In genomic region chr9:77915791-77916190, GRCm38 (mm10) we compare ENCODE assay signal across 20 mouse cellular contexts.
"Had no signal": no experiment of that assay in that cellular context is flagged by ENCODE, and none has a peak within 500 bp of the region (broad histone marks: within the 10 kb centered on the region; RNA-seq: fewer than 3 reads in every experiment).

No protein-coding gene starts in this region.

- H3K27ac ChIP-seq: liver, embryonic 15.5 days; lung, embryonic 15.5 days; macrophage; midbrain, embryonic 10.5 days; midbrain, embryonic 12.5 days; neural tube, embryonic 13.5 days had no signal

- H3K27me3 ChIP-seq: lung, embryonic 15.5 days; midbrain, embryonic 12.5 days; neural tube, embryonic 13.5 days; neural tube, embryonic 15.5 days had no signal

- H3K4me2 ChIP-seq: midbrain, embryonic 12.5 days had no signal

- H3K9me3 ChIP-seq: liver, embryonic 15.5 days; lung, embryonic 15.5 days; midbrain, embryonic 10.5 days; midbrain, embryonic 12.5 days; neural tube, embryonic 13.5 days; neural tube, embryonic 15.5 days had no signal

- H3K36me3 ChIP-seq: liver, embryonic 15.5 days; lung, embryonic 15.5 days; midbrain, embryonic 10.5 days; midbrain, embryonic 12.5 days; neural tube, embryonic 13.5 days; neural tube, embryonic 15.5 days had no signal

- DNase-seq: liver, postnatal 0 days; lung, adult 2 months; lung, postnatal 14 days; lung, postnatal 36 days; midbrain, embryonic 14.5 days; retina, postnatal 1 day; right cerebral cortex, adult 18-20 months; right cerebral cortex, postnatal 25 days; right cerebral cortex, postnatal 4 days; spleen, adult 18-20 months; thymus, adult 18-20 months; thymus, postnatal 14 days; thymus, postnatal 36 days had no signal

- H3K9ac ChIP-seq: liver, embryonic 15.5 days; liver, postnatal 0 days; lung, embryonic 15.5 days; midbrain, embryonic 12.5 days; neural tube, embryonic 13.5 days; neural tube, embryonic 15.5 days had no signal

- H3K4me3 ChIP-seq: liver, embryonic 15.5 days; midbrain, embryonic 12.5 days; neural tube, embryonic 13.5 days; neural tube, embryonic 15.5 days had no signal
